Mouse (Mus musculus) ES-Bruce4 (cell line): Measurements from ENCODE around the gene Rnpep. TPM values are rescaled to one million over a fixed set of nuclear protein-coding genes. Genes with fewer than 3 reads are reported as not detected.
A peak's percentile ranks its signal among the peaks of the same experiment; 100 is the strongest.
"Not testable (repeated sequence)": the region's sequence is repeated elsewhere in the genome, so short reads cannot be mapped to it uniquely, and the experiment has no call there.

ENCODE experiments used
- H3K27ac ChIP-seq: 2 replicates; pipeline ENCODE4 v1.5.1; 2012; ENCODE audit warnings: low read length, inconsistent platforms; ENCODE audit not compliant: insufficient read depth
- H3K27me3 ChIP-seq: 2 replicates; pipeline ENCODE4 v1.6.1; 2012; ENCODE audit warnings: mild to moderate bottlenecking, low read length, inconsistent platforms; ENCODE audit not compliant: control insufficient read depth, poor library complexity, insufficient read depth, severe bottlenecking
- H3K36me3 ChIP-seq: 2 replicates; pipeline ENCODE4 v1.6.1; 2012; ENCODE audit warnings: inconsistent platforms, mild to moderate bottlenecking, low read length, moderate library complexity; ENCODE audit not compliant: control insufficient read depth, poor library complexity, insufficient read depth, severe bottlenecking
- H3K4me1 ChIP-seq: one replicate; pipeline ENCODE4 v1.8.1; 2011; ENCODE audit warnings: low read length; ENCODE audit not compliant: control insufficient read depth, insufficient read depth
- H3K4me3 ChIP-seq: 2 replicates; pipeline ENCODE4 v1.5.1; 2011; ENCODE audit warnings: low read depth, mild to moderate bottlenecking, low read length
- H3K9ac ChIP-seq: 2 replicates; pipeline ENCODE4 v1.6.1; 2012; ENCODE audit warnings: low read depth, mild to moderate bottlenecking, inconsistent platforms; ENCODE audit not compliant: poor library complexity, severe bottlenecking
- H3K9me3 ChIP-seq: replicated peaks from 2 replicates; pipeline ENCODE4 v1.6.1; 2012; ENCODE audit warnings: mild to moderate bottlenecking, low read length, inconsistent platforms; ENCODE audit not compliant: control insufficient read depth, poor library complexity, insufficient read depth, severe bottlenecking
- CTCF ChIP-seq: IDR thresholded peaks from one replicate; pipeline ENCODE4 v1.8.1; 2011; ENCODE audit warnings: low read depth, low read length
- EP300 ChIP-seq: IDR thresholded peaks from 2 replicates; pipeline ENCODE4 v1.6.1; 2011; ENCODE audit warnings: low read depth, low read length; ENCODE audit not compliant: insufficient read depth
- POLR2A ChIP-seq: IDR thresholded peaks from one replicate; pipeline ENCODE4 v1.8.1; 2011; ENCODE audit warnings: low read length; ENCODE audit not compliant: insufficient read depth
- polyA plus RNA-seq: library from polyadenylated mRNA; stranded (reverse); fragments of >200 nt; gene quantifications from 2 replicates; pipeline ENCODE4 v1.2.4, GENCODE M21; 2011; ENCODE audit warnings: low read depth; ENCODE audit not compliant: missing spikeins, insufficient read depth, insufficient read length

Gene Rnpep
- polyA plus RNA-seq, 1 experiment = 47.3 TPM

- H3K4me1 ChIP-seq = peaks cover 7% of the 10 kb centered on the region
Measured at GRCm38 (mm10) chr1:135252854-135253253, 31.0 kb downstream of the Rnpep start.

GRCm38 (mm10) chr1:135251405-135251804 lies 32.5 kb downstream of the Rnpep start:
- peak overlapping the region; percentile 56 for H3K4me3 ChIP-seq
- H3K4me1 ChIP-seq = peaks cover 7% of the 10 kb centered on the region
- no peak for TF ChIP-seq POLR2A
- TF ChIP-seq EP300 = 0 out of 2 replicates have a peak, but pooled peaks have one; percentile 11
- no peak for TF ChIP-seq CTCF
- H3K27me3 ChIP-seq = no peaks in the 10 kb centered on the region
- H3K9ac ChIP-seq = peak overlapping the region; percentile 8; the same call in 1 of the 2 replicates
- H3K9me3 ChIP-seq = no peaks in the 10 kb centered on the region
- peaks cover 12% of the 10 kb centered on the region; the same call in 1 of the 2 replicates for H3K36me3 ChIP-seq
- peak overlapping the region; percentile 84 for H3K27ac ChIP-seq

More at GRCm38 (mm10) chr1:135252854-135253253, 31.0 kb downstream of the Rnpep start:
- Histone ChIP-seq H3K27ac (no peak overlapping the region), H3K9me3 (no peaks in the 10 kb centered on the region), H3K36me3 (peaks cover 12% of the 10 kb centered on the region; the same call in 1 of the 2 replicates), H3K27me3 (no peaks in the 10 kb centered on the region), H3K9ac (no peak overlapping the region), H3K4me3 (no peak overlapping the region)
- no peak for TF ChIP-seq EP300
- no peak for TF ChIP-seq CTCF
- TF ChIP-seq POLR2A = no peak

- H3K4me1 ChIP-seq = peaks cover 7% of the 10 kb centered on the region
- peak overlapping the region; percentile 84 for H3K27ac ChIP-seq
Measured at GRCm38 (mm10) chr1:135250706-135251105, 33.2 kb downstream of the Rnpep start.

GRCm38 (mm10) chr1:135248434-135248850 lies 35.4 kb downstream of the Rnpep start:
- peaks cover 7% of the 10 kb centered on the region for H3K4me1 ChIP-seq

More at GRCm38 (mm10) chr1:135250706-135251105, 33.2 kb downstream of the Rnpep start:
- no peaks in the 10 kb centered on the region for H3K27me3 ChIP-seq
- H3K36me3 ChIP-seq = peaks cover 12% of the 10 kb centered on the region; the same call in 1 of the 2 replicates
- peak overlapping the region; percentile 8; the same call in 1 of the 2 replicates for H3K9ac ChIP-seq
- TF ChIP-seq EP300 (peak; percentile 76; the same call in 1 of the 2 replicates), CTCF (no peak)
- no peak overlapping the region for H3K4me3 ChIP-seq
- no peaks in the 10 kb centered on the region for H3K9me3 ChIP-seq

GRCm38 (mm10) chr1:135244014-135244413 lies 39.9 kb downstream of the Rnpep start:
- H3K9me3 ChIP-seq = no peaks in the 10 kb centered on the region
- H3K4me3 ChIP-seq = no peak overlapping the region
- H3K9ac ChIP-seq = no peak overlapping the region
- H3K27ac ChIP-seq = no peak overlapping the region
- H3K27me3 ChIP-seq = no peaks in the 10 kb centered on the region
- TF ChIP-seq EP300 (no peak), POLR2A (no peak)
- H3K36me3 ChIP-seq = no peaks in the 10 kb centered on the region
- no peaks in the 10 kb centered on the region for H3K4me1 ChIP-seq

More at GRCm38 (mm10) chr1:135248434-135248850, 35.4 kb downstream of the Rnpep start:
- no peaks in the 10 kb centered on the region for H3K36me3 ChIP-seq
- no peaks in the 10 kb centered on the region for H3K9me3 ChIP-seq
- no peaks in the 10 kb centered on the region for H3K27me3 ChIP-seq
- H3K4me3 ChIP-seq = peak overlapping the region; percentile 70
- peak overlapping the region; percentile 58 for H3K9ac ChIP-seq
- TF ChIP-seq POLR2A = no peak
- TF ChIP-seq EP300 = peak; percentile 96
- TF ChIP-seq CTCF = no peak
- H3K27ac ChIP-seq = no peak overlapping the region; the same call in 1 of the 2 replicates

GRCm38 (mm10) chr1:135240206-135240605 lies 43.7 kb downstream of the Rnpep start:
- not testable (repeated sequence) for H3K9me3 ChIP-seq, H3K9ac ChIP-seq, H3K4me3 ChIP-seq, H3K4me1 ChIP-seq, H3K27me3 ChIP-seq, H3K27ac ChIP-seq, H3K36me3 ChIP-seq
